Mouse (Mus musculus): ENCODE measurements at regions not wholly inside any gene's neighbourhood (a gene's known extent, or its start where the extent isn't known, plus 50 kb on each side); places are given as distances from the start of the nearest gene placed in this dataset.
A peak's percentile ranks its signal among the peaks of the same experiment; 100 is the strongest.

DNA sequence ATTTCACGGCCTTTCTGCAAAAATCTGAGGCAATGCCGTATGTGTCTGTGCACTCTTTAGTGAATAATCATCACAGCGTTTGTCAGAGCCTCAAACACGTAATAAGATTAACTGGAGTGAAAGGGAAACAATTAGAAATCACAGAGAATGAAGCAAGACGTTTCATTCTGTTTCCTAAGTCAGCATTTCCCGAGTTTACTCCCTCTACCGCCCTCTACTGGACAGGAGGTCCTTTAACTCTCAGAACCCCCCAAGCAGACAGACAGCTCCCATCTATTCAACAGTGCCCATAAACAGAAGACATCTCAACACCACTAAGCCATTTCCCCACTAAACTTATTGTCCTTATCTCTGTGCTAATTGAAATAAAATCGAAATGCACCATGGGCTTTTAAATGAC lies 167.5 kb upstream of the Rnd3 start:
- DNase-seq = no peak

DNA sequence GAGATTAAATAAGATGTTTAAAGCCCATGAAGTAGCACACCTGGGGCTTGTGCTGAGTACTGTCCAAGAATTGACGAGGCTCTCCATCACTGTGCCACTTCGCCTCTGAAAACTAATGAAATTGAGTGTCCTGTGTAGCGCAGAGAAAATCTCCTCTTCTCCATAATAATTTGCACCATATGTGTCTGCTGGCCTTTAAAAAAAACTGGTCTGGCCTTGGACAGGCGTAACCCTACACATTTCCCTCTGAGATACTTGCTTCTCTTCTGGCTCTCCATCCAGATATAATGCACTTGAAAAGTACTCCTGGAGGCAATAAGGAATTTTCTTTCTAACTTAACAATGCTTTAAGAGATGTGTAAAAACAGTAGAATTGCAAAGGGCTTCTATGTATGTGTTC lies 164.5 kb upstream of the Rnd3 start:
- DNase-seq = no peak

DNA sequence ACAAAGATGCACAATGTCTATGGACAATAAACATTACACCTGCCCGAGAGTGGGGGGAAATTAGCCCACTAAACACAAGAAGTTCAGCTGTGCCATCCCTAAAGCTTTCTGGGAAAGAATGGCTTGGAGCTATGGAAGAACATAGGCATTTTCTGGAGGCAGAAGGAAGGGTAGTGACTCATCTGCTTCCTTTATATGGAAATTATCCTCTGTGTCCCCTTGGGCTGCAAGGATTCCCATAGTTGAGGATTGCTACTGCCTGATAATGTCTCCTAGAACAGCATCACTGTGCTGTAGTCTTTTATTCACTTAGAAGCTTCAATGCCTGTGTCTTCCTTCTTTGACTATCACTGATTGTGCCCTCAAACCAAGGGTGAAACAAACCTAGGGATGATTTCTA lies 157.3 kb upstream of the Rnd3 start:
- DNase-seq = no peak

DNA sequence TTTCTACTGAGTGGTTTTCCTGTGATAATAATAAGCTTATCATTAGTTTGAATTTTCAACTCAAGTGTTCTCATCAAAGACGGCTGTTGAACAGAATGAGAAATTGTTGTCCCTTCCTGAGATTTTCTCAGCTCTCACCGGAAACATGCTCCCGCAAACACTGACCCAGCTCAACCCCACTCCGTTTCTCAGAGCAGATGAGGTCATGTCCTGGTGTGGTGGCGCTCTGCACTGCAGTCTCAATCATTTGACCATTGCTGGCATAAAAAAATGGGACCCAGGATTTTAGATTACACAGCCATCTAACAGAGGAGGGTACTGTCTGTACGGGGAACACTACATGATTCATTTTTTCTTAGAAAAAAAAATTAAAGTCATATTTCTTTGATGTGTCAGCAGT lies 156.5 kb upstream of the Rnd3 start:
- DNase-seq = peak; percentile 58

DNA sequence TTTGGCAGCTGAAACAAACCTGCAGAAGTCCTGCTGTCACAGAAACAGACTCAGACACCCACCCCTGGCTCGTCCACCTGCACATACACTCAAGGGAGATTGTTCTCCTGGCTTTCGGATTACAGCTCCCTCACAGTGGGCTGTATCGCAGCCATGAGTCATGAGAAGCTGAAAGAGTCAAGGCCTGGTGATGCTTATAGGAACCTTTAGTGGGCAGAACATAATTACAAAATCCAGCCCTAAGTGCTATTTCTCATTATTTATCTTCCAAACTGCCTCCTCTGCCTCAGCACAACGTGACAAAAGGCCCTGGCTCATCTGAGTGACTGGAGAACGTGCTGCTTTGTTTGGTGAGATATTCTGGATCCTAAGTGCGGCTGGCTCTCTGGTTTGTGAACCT lies 155.8 kb upstream of the Rnd3 start:
- peak; percentile 12 for DNase-seq

DNA sequence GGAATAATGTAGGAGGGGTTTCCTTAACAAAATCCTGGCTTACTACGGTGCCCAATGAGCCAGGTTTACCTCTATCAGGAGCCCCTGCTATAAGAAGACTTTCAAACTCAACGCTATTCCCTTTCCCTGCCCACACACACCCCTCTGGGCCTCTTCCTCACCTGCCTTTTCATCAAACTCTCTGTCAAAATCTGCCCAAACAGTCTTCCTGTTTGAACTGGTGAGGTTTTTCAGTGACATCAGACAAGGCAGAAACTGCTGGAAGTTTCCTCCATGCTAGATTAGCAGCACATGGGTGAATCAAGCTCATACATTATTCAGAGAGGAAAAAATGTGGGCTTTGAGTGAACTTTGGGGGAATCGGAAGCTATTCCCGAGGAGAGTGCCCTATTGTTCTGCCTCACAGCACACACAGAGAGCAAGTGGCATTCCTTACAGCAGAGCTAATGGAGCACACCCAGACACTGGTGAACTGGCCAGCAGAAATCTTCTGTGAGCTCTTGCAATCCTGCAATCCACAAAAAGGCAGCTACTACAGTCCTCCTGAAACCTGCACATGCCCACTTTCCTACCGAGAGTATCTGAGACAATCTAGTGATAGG lies 141.8 kb upstream of the Rnd3 start:
- no peak for DNase-seq

DNA sequence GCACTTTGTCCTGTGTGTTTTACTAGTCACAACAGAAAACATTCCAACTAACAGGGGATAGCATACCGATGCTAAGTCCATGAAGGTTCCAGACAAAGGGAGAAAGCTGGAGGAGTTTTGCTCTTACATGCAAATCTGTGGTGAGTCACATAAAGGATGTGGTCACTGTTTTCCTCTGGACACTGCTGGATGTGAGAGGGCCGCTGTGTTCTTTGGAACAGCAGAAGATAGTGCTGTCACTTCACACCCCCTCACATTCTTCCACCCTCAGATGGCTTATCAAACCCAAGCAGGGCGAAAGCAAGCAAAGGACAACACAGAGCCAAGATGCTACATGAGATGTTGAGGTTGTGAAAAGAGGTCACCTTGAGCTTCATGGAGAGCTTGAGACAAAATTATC lies 139.8 kb upstream of the Rnd3 start:
- no peak for DNase-seq

DNA sequence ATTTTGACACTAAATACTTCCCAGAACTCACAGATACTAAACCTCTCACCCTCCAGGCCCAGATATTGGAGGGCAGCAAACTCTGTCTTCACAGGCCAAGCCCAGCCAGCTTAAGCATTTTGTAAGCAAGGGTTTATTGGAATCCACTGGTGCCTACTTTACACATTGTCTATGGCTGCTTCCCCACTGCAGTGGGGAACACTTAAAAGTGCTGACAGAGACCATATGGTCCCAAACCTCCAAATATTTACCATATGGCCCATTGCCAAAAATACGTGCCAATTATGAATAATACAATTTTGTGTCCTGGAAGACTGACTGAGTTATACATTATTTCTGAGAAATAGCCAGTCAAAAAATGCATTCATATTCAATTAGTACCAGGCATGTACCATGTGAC lies 136.7 kb upstream of the Rnd3 start:
- DNase-seq = no peak

DNA sequence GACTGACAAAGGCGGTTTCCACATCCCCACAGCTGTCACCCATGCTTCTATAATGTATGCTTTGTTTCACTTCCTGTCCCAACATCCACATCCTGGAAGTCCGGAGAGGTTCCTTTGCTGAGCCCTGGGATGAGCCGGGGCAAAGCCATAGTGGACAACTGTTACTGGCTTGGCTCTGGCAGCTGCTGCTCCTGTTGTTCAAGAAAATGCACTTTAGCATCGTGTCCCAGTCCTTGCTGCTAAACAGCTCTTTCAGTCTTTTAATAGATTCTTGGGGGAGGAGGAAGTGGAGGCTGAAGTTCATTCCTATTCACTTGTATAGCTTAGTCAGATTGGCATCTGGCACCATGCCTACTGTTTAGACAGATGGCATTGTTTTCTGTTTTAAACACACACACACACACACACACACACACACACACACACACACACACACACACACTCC lies 135.9 kb upstream of the Rnd3 start:
- no peak for DNase-seq

DNA sequence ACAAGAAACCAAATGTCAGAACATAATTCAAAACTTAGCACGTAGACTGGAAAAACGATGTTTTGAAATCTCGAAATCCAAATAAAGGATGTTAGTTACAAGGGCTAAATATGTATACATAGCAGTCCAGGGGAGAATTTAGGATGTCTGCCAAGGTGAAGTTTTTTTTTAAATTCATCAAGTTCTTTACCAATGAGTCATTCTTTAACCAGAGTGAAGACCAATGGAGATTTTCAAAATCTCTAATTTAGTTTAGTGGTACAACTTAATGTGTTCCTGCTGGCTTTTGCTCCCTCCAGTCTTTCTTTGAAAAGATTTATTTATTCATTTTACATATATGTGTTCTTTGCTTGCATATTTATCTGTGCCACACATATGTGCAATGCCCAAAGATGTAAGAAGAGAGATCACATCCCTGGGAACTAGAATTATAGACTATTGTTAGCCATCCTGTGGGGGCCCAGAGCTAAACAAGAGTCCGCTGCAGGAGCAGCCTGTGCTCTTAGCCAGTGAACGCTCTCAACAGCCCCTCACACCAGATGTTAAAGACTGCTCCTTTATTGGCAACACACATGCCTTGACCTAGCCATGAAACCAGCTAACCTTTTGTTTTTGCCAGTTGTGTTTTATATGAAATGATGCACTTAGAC lies 130.6 kb upstream of the Rnd3 start:
- DNase-seq = no peak

DNA sequence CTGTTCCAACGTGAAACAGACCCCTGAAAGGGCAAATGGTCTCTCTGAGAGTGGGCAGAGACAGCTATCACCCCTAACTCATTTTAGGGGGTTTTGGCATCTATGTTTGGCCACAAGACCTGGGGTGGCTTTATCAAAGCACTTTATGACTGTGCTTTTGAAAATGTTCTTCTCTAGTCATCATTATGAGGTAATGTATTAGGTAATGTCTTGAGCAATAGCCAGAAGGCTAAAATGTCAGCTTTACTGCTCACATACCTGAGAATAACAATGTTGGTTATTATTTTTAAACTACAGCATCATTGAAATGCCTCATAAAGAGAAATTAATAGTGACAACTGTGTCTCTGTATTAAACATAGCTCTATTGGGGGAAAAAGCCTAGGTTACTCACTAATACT lies 129.9 kb upstream of the Rnd3 start:
- no peak for DNase-seq

DNA sequence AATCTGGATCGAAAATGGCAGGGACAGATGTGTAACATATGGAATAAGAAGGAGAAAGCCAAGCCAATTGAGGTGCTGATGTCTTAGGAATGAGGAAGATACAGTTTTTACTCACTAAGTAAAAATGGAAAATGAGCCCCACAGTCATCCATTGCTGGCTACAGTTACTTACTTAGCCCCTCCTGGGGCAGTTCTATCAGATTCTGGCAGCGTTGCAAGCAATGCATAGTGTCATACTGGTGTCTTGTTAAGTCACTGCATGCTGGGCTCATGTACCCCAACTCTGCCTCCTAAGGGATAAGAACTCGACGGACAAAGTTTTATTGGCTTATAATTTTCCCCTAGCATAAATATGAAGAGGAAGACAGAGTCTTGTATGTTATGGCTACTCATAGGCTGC lies 129.4 kb upstream of the Rnd3 start:
- DNase-seq = no peak

DNA sequence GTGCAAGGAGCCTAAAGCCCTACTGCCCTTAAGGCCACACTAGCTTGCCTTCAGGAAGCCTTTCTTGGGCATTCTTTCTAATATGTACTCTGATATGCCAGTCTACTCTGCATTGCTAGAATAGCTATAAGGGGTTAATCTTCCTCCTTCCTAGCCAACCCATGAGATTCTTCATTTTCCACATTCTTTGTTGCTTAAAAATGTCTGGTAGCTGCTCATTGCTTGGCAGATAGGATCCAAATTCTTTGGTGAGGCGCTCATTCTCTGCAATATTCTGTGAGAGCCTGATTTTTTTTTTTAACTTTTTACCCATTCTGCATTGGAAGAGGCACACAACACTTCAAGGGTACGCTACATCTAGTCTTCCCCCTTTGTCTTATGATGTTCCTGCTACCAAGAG lies 127.7 kb upstream of the Rnd3 start:
- no peak for DNase-seq

DNA sequence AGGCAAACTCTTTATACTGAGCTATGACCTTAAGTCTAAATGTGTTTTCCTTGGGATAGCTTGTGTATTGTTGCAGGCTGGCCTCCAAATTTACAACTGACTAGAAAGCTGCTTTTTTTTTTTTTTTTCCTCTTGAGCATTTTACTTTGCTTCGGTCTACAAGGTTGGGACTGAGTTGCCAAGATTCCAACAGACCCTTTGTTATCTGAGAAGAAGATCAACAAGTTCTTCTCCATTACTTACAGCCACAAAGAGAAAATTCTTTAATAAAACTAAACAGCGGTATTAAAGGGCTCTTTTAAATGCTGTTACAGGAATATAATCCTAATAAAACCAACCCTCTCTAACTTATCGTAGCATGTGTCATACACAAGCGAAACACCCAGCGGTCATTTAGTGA lies 124.4 kb upstream of the Rnd3 start:
- no peak for DNase-seq

DNA sequence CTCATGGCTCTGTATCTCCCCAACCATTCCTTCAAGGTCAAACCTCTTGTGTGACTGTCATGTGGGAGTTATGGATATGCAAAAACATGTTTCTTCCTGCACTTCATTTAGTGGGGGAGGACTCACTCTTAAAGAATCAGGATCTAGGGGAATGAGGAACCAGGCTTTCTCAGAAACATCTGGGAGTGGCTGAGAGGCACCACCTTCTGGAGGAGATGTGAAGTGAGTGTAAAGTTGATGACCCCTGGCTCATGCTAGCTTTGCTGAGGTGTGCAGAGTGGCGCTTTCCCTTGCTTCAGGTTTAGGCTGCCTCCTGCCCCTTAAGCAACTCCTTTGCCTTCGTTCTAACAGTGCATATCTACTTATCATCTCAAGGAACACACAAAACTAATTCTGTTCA lies 119.6 kb upstream of the Rnd3 start:
- DNase-seq = no peak

DNA sequence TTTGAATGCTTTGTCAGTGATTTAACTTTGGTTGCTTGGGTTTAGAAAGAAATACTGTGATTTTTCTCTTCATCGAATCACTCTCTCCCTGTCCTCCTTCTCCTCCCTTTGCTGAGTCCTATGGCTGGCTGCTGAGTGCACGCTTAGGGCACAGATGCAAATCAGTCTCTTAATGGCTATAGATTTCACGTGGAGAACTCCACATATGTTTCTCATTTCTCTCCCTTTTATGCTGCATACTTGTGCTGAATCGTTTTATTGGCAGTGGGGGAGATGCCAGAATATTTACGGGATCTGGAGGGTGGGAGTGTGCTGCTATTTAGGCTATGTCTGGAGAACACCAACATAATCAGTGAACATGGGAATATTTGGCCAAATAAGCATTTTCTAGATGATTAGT lies 118.8 kb upstream of the Rnd3 start:
- DNase-seq = no peak

DNA sequence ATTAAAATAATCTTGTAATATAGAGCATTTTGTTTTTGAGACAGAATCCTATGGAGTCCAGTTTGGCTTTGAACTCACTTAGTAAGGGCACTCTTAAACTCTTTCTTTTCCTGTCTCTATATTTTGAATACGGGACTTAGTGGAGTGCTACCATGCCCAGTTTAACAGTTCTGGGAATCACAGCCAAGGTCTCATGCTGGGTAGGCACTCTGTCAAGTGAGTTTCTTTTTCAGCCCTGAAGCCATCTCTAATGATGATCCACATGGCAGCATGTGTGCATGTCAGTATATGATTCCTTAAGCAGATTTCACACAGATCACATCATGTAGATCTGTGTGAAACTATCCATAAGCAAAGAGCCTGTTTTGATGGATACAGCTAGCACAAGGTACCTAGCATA lies 113.6 kb upstream of the Rnd3 start:
- DNase-seq = no peak

DNA sequence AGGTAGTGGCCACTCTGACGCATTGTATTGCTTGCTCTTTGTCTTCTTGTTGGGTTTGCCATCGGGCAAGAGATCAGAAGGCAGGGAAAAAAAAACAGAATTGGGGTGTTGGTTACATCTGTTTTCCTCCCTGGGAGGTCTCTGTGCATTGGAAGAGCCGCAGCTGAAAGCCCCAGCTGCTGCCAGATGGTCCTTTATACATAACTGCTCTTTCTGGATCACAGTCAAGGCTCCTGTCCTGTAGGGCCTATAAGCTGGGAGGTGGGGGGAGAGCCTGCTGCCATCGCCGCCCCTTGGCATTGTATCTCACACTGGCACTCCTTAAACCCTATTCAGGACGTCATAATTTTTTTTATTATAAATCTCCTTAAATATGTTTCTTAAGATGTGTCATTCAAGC lies 101.9 kb upstream of the Rnd3 start:
- DNase-seq = no peak

DNA sequence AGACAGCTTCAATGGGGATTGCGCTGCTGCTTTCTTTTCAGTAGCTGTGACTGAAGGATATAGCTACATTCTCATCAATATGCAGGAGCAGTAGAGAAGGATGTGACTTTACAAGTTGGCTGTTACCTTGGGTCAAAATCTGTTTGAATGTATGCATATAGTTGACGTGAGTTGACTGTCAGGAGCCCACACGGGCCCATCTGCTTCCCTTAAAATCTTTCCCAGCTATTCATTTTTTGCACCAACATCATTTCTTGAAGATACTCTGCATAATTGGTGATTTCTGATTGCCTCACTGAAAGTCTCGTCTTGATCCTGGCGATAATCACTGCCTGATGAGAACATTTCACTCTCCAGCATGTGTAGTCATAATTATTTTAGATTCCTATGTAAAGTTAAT lies 92.7 kb upstream of the Rnd3 start:
- DNase-seq = no peak

DNA sequence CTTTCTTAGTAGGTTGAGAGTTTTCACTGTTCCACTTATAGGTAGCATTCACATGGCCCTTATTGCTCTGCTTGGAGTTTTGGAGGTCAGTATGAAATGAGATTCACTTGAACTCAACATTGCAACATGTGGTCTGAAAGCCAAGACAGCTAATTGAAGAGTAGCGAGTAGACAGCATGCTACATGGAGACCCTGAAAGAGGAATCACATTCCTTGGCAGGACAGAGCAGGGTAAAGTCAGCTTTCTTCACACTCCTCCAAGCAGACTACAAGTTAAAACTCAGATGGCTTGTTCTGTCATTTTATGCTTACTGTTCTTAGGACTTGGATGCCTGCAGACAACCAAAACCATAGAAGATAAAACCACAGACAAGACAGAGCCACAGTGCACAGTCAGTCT lies 91.1 kb upstream of the Rnd3 start:
- DNase-seq = no peak

DNA sequence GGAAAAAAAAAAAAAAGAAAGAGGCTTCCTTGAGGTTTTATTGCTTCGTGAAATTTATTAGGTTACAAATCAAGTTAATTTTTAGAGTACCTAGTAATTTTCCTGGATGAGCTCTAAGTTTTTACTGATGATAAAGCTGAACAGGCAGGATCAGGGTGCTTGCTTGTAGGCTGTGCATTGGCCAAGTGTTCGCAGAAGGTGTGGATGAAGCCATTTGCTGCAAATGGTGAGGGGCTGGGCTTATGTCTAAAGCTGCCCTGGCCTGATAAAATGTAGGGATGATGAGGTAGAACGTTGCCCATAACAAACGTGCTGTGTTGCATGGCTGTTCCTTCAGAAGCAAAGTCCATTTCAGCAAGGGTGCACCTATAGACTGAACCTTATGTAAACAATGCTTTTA lies 90.1 kb upstream of the Rnd3 start:
- no peak for DNase-seq

DNA sequence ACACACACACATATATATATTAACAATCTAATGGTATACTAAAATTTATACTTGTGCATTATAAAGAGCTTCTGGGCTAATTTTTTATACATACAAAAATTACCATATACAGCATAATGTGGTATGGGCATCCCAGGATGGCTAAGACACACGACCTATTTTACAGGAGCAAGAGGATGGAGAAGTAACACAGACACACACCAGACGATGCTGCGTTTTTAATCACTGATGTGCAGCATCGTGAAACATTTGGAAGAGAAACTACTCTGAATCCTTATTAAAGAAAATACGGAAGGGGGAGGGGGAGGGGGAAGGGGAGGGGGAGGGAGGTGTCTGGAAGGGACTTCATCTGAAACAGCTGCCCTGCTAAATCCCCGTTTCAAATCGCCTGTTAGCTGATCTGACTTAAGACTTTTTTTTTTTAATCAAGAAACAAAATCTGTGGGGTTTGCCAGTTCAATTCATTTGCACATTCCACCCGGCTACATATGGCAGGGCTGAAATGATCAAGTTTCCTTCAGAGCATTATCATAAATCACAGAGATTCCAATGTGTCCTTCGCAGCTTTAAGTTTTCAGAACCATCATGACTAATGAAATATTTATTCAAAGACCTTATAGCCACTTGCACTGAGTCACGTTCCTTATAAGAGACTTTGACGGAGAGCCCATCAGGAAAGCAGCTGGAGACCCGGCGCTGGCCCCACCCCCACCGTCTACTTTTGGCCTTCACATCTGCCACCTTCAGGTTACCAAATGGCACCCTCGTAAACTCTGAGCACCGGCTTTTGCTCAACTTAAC lies 89.4 kb upstream of the Rnd3 start:
- no peak for DNase-seq

DNA sequence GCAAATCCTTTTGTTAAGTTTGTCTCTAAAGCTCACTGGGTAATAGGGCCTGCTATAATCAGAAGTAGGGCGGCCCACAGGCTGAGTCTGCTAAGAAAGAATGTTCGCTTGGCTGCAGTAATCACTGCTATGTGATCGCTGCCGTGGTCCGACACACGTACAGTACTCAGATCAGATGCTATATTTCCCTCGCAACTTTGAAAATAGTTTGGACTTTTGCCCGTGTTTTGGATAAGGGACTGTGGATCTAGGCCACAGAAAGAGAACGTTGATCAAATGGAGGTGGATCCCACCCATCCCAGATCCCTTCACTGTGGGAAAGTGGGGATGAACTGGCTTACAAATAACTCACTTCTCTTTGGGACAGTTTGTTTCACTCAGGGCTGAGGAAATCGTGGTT lies 88.5 kb upstream of the Rnd3 start:
- no peak for DNase-seq

DNA sequence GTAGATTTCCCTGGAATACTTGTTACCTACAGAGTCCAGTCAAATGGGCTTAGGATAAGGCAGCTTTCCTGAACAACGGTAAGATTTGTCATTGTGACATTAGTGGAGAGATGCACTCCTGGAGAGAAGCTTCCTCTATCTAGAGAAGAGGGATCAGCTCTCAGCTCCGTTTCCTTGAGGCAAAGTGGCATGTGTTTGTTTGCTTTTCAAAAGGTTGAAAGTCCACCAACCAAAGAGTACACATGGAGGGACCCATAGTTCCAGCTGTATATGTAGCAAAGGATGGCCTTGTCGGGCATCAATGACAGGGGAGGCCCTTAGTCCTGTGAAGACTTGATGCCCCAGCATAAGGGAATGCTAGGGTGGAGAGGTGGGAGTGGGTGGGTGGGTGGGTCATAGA lies 87.9 kb upstream of the Rnd3 start:
- DNase-seq = no peak

Measured in adrenal gland, adult 8-10 months (tissue).